Mouse (Mus musculus) hematopoietic stem cell, adult 5-6 weeks (primary cell): ENCODE measurements at regions not wholly inside any gene's neighbourhood (a gene's known extent, or its start where the extent isn't known, plus 50 kb on each side); places are given as distances from the start of the nearest gene placed in this dataset.

Source experiments
- ATAC-seq, 2 experiments: fragments of 125-278 bp in 1 of 2; replicated peaks in 1 of 2; 2 replicates each; pipeline ENCODE4 v1.8.0; 2016 to 2017; ENCODE audit warnings: inconsistent platforms in 2 of 2, mild to moderate bottlenecking in 2 of 2, moderate number of reproducible peaks in 2 of 2, low read depth in 1 of 2, moderate TSS enrichment in 1 of 2; ENCODE audit not compliant: low FRiP score in 2 of 2, poor library complexity in 2 of 2, severe bottlenecking in 2 of 2, insufficient read depth in 1 of 2, low TSS enrichment in 1 of 2

- no peak for ATAC-seq
Observed at GRCm38 (mm10) chr8:36348067-36348466, 582.5 kb downstream of the Gm19410 start.

GRCm38 (mm10) chr8:36354926-36355325 is 589.3 kb downstream of the Gm19410 start:
- no peak for ATAC-seq

- ATAC-seq = no peak
Observed at GRCm38 (mm10) chr8:36358998-36359397, 593.4 kb downstream of the Gm19410 start.

- peak; percentile 71 to 81; a peak in 3 of 4 replicates for ATAC-seq
Observed at GRCm38 (mm10) chr8:36361255-36361654, 595.7 kb downstream of the Gm19410 start.

- ATAC-seq = no peak; a peak in 1 of 4 replicates
Observed at GRCm38 (mm10) chr8:36361818-36362217, 596.2 kb downstream of the Gm19410 start.

- ATAC-seq = no peak
Observed at GRCm38 (mm10) chr8:36363291-36363690, 597.7 kb downstream of the Gm19410 start.

- no peak for ATAC-seq
Observed at GRCm38 (mm10) chr8:36364567-36365231, 599.1 kb downstream of the Gm19410 start.

- no peak for ATAC-seq
Observed at GRCm38 (mm10) chr8:36365945-36366344, 600.4 kb downstream of the Gm19410 start.

GRCm38 (mm10) chr8:36376579-36377350 is 611.2 kb downstream of the Gm19410 start:
- no peak for ATAC-seq

- no peak for ATAC-seq
Observed at GRCm38 (mm10) chr8:36394487-36394886, 598.9 kb upstream of the AI429214 start.

GRCm38 (mm10) chr8:36396493-36396892 is 596.9 kb upstream of the AI429214 start:
- ATAC-seq = no peak

- ATAC-seq = no peak
Observed at GRCm38 (mm10) chr8:36406706-36407105, 586.7 kb upstream of the AI429214 start.
